In the genomic region with DNA sequence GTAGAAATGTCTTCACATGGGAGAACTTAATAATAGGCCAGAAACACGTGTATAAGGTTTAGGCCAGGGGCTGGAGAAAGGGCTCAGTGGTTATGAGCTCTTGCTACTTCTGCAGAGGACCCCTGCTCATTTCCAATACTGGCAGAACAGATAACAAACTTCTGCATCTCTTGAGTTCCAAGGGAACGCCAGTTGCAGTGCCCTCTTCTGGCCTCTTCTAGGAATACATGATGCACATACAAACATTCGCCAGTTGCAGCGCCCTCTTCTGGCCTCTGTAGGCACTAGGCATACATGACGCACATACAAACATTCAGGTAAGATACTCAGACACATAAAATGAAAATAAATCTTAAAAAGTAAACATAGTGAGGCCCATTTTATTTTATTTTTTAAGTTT, we compare ENCODE assay signal across 8 mouse cellular contexts. TPM values are rescaled to one million over a fixed set of nuclear protein-coding genes. Genes with fewer than 3 reads are reported as not detected.
DNase-seq lines count a peak whose midpoint lies in the region; ATAC-seq and TF ChIP-seq lines count a peak whose summit lies in the region.

No protein-coding gene starts in this region.

- no peaks in the 10 kb centered on the region for H3K4me1 ChIP-seq in forebrain, embryonic 14.5 days (ENCODE audit: control insufficient read depth, insufficient read depth, low read length)
- H3K4me1 ChIP-seq in forebrain, embryonic 13.5 days = peaks cover 7% of the 10 kb centered on the region
- H3K4me1 ChIP-seq in midbrain, embryonic 14.5 days (ENCODE audit: control insufficient read depth, insufficient read depth, low read length) = peaks cover 7% of the 10 kb centered on the region; the same call in 1 of the 2 replicates
- peaks cover 2% of the 10 kb centered on the region; the same call in 1 of the 2 replicates for H3K4me1 ChIP-seq in midbrain, embryonic 11.5 days (ENCODE audit: control insufficient read depth, insufficient read depth, low read length)

- H3K4me2 ChIP-seq in forebrain, embryonic 14.5 days (ENCODE audit: low read length) = no peak overlapping the region
- no peak overlapping the region for H3K4me2 ChIP-seq in forebrain, embryonic 13.5 days
- no peak overlapping the region for H3K4me2 ChIP-seq in midbrain, embryonic 14.5 days (ENCODE audit: low read length)
- no peak overlapping the region for H3K4me2 ChIP-seq in midbrain, embryonic 11.5 days

- no peaks in the 10 kb centered on the region for H3K36me3 ChIP-seq in forebrain, embryonic 14.5 days (ENCODE audit: control insufficient read depth, insufficient read depth, low read length)
- no peaks in the 10 kb centered on the region for H3K36me3 ChIP-seq in forebrain, embryonic 13.5 days (ENCODE audit: poor library complexity, severe bottlenecking)
- no peaks in the 10 kb centered on the region for H3K36me3 ChIP-seq in midbrain, embryonic 14.5 days (ENCODE audit: control insufficient read depth, insufficient read depth, low read length)
- H3K36me3 ChIP-seq in midbrain, embryonic 11.5 days (ENCODE audit: control insufficient read depth, insufficient read depth, low read length) = no peaks in the 10 kb centered on the region

- no peaks in the 10 kb centered on the region for H3K9me3 ChIP-seq in forebrain, embryonic 14.5 days (replicated peaks; ENCODE audit: control insufficient read depth, low read length)
- no peaks in the 10 kb centered on the region for H3K9me3 ChIP-seq in forebrain, embryonic 13.5 days (replicated peaks)
- H3K9me3 ChIP-seq in midbrain, embryonic 14.5 days (ENCODE audit: control insufficient read depth, low read length) = no peaks in the 10 kb centered on the region
- H3K9me3 ChIP-seq in midbrain, embryonic 11.5 days (ENCODE audit: control insufficient read depth, low read length) = no peaks in the 10 kb centered on the region

- H3K4me3 ChIP-seq in forebrain, embryonic 14.5 days (ENCODE audit: low read depth, low read length) = no peak overlapping the region
- H3K4me3 ChIP-seq in forebrain, embryonic 13.5 days = no peak overlapping the region
- H3K4me3 ChIP-seq in midbrain, embryonic 14.5 days (replicated peaks; ENCODE audit: low read depth, low read length) = no peak overlapping the region
- no peak overlapping the region for H3K4me3 ChIP-seq in midbrain, embryonic 11.5 days (ENCODE audit: low read depth, low read length)

- H3K9ac ChIP-seq in forebrain, embryonic 14.5 days (ENCODE audit: low read length) = no peak overlapping the region
- H3K9ac ChIP-seq in forebrain, embryonic 13.5 days = no peak overlapping the region
- no peak overlapping the region for H3K9ac ChIP-seq in midbrain, embryonic 14.5 days (replicated peaks; ENCODE audit: low read length)
- no peak overlapping the region for H3K9ac ChIP-seq in midbrain, embryonic 11.5 days (ENCODE audit: low read length)

- no peak for ATAC-seq in forebrain, embryonic 14.5 days
- no peak for ATAC-seq in forebrain, embryonic 13.5 days
- ATAC-seq in midbrain, embryonic 14.5 days (ENCODE audit: low FRiP score, low TSS enrichment) = no peak
- ATAC-seq in midbrain, embryonic 11.5 days (ENCODE audit: low FRiP score) = no peak
- 0 out of 2 replicates have a peak, but pooled peaks have one; percentile 51 for ATAC-seq in megakaryocyte-erythroid progenitor cell, adult 5-6 weeks (replicated peaks; ENCODE audit: low FRiP score, low TSS enrichment, poor library complexity, severe bottlenecking)
- no peak; the same call in 1 of the 2 replicates for ATAC-seq in monocyte, adult 5-6 weeks (replicated peaks; ENCODE audit: insufficient number of reproducible peaks, low FRiP score, low TSS enrichment, poor library complexity, severe bottlenecking)

- no peak for TF ChIP-seq POLR2A in brain, embryonic 14.5 days (IDR thresholded peaks at IDR 0.05; ENCODE audit: borderline replicate concordance, extremely low read depth, insufficient read depth, insufficient read length, poor library complexity, severe bottlenecking)

- WGBS in forebrain, embryonic 14.5 days = 83% methylated on average over 5 of the region's 5 CpGs
- WGBS in forebrain, embryonic 13.5 days = 89% methylated on average over 5 of the region's 5 CpGs
- 91% methylated on average over 5 of the region's 5 CpGs for WGBS in midbrain, embryonic 14.5 days
- 87% methylated on average over 5 of the region's 5 CpGs for WGBS in midbrain, embryonic 11.5 days

- peak; percentile 23 for DNase-seq in forebrain, embryonic 14.5 days (ENCODE audit: low spot score)
- peak; percentile 22 for DNase-seq in midbrain, embryonic 14.5 days
- no peak for DNase-seq in midbrain, embryonic 11.5 days (ENCODE audit: low spot score, missing footprints)
- peak; percentile 25 for DNase-seq in brain, embryonic 14.5 days (ENCODE audit: low read depth)
- no peak for DNase-seq in layer of hippocampus, adult 9-10 months (ENCODE audit: low spot score)

- H3K27me3 ChIP-seq in forebrain, embryonic 14.5 days (replicated peaks; ENCODE audit: control insufficient read depth, insufficient read depth, low read length) = no peaks in the 10 kb centered on the region
- no peaks in the 10 kb centered on the region for H3K27me3 ChIP-seq in forebrain, embryonic 13.5 days
- no peaks in the 10 kb centered on the region for H3K27me3 ChIP-seq in midbrain, embryonic 14.5 days (ENCODE audit: control insufficient read depth, insufficient read depth, low read length)
- no peaks in the 10 kb centered on the region for H3K27me3 ChIP-seq in midbrain, embryonic 11.5 days (ENCODE audit: control insufficient read depth, insufficient read depth, low read length)

- H3K27ac ChIP-seq in forebrain, embryonic 14.5 days (ENCODE audit: low read depth, low read length) = no peak overlapping the region
- H3K27ac ChIP-seq in forebrain, embryonic 13.5 days = no peak overlapping the region
- H3K27ac ChIP-seq in midbrain, embryonic 14.5 days (replicated peaks; ENCODE audit: low read depth, low read length) = no peak overlapping the region
- H3K27ac ChIP-seq in midbrain, embryonic 11.5 days (ENCODE audit: low read depth, low read length) = no peak overlapping the region

- TF ChIP-seq CTCF in brain, embryonic 14.5 days (IDR thresholded peaks at IDR 0.05; ENCODE audit: borderline replicate concordance, extremely low read depth, insufficient read depth, insufficient read length) = peak; percentile 47; the same call in 1 of the 2 replicates

RNA-seq across cellular contexts. Expression of a gene that starts 4.5 kb away (rescaled TPM):
- polyA plus RNA-seq in forebrain, embryonic 14.5 days (2014; fragmentation: Nextera tagmentation; extraction: Ambion mirVana) = 114 and 122 TPM in 2 replicates
- 95.4 and 104 TPM in 2 replicates for polyA plus RNA-seq in forebrain, embryonic 13.5 days (2015; fragmentation: Nextera tagmentation; extraction: Ambion mirVana)
- 131 and 149 TPM in 2 replicates for polyA plus RNA-seq in midbrain, embryonic 14.5 days (2014; fragmentation: Nextera tagmentation; extraction: Ambion mirVana)
- polyA plus RNA-seq in midbrain, embryonic 11.5 days (2014; fragmentation: Nextera tagmentation; extraction: Ambion mirVana) = 68.9 and 69.5 TPM in 2 replicates
- polyA plus RNA-seq in brain, embryonic 14.5 days (2012; rRNA removed) = 120 and 138 TPM in 2 replicates
- 46.9 and 61.7 TPM in 2 replicates for total RNA-seq in megakaryocyte-erythroid progenitor cell, adult 5-6 weeks (2014; fragmentation: Nextera tagmentation)
- total RNA-seq in megakaryocyte-erythroid progenitor cell, adult 5-6 weeks (2017) = 22.7 and 34.7 TPM in 2 replicates
- total RNA-seq in monocyte, adult 5-6 weeks (2017) = 28.6 to 38.3 TPM (median 35.3 TPM) in 3 replicates

Comparison
In these comparisons a context has a peak if more than half of its experiments do, and no peak if none do; other contexts are left out.
1. DNase-seq: peak in forebrain, embryonic 14.5 days (single experiment), midbrain, embryonic 14.5 days (single experiment) and brain, embryonic 14.5 days (single experiment); none in midbrain, embryonic 11.5 days (single experiment) and layer of hippocampus, adult 9-10 months (single experiment).